Mouse (Mus musculus): ENCODE measurements around the gene Nusap1. TPM values are rescaled to one million over a fixed set of nuclear protein-coding genes. Genes with fewer than 3 reads are reported as not detected.

Gene Nusap1
- polyA plus RNA-seq, 2 experiments, result 37.8 to 51.9 TPM

GRCm38 (mm10) chr2:119587383-119587782, 30.7 kb upstream of the Nusap1 start:
- Histone ChIP-seq H3K9ac (ENCODE audit: low read depth, low read length, severe bottlenecking) (no peak overlapping the region), H3K36me3 (ENCODE audit: control insufficient read depth, insufficient read depth, low read length) (no peaks in the 10 kb centered on the region), H3K27ac (replicated peaks; ENCODE audit: low read depth, low read length) (no peak overlapping the region), H3K4me1 (ENCODE audit: control insufficient read depth, insufficient read depth, low read length) (no peaks in the 10 kb centered on the region), H3K4me2 (replicated peaks; ENCODE audit: low read depth, low read length, severe bottlenecking) (no peak overlapping the region), H3K4me3 (replicated peaks; ENCODE audit: low read length) (no peak overlapping the region), H3K9me3 (ENCODE audit: control insufficient read depth, low read length) (no peaks in the 10 kb centered on the region), H3K27me3 (ENCODE audit: control insufficient read depth, insufficient read depth, low read length) (no peaks in the 10 kb centered on the region)
- peak; percentile 48 for DNase-seq (ENCODE audit: low spot score)
- TF ChIP-seq POLR2A (IDR thresholded peaks at IDR 0.05; ENCODE audit: borderline replicate concordance, extremely low read depth, insufficient read depth, insufficient read length), result no peak
- ATAC-seq (ENCODE audit: low FRiP score, low read depth), result no peak
- 13% methylated on average over 4 of the region's 4 CpGs for WGBS

DNA sequence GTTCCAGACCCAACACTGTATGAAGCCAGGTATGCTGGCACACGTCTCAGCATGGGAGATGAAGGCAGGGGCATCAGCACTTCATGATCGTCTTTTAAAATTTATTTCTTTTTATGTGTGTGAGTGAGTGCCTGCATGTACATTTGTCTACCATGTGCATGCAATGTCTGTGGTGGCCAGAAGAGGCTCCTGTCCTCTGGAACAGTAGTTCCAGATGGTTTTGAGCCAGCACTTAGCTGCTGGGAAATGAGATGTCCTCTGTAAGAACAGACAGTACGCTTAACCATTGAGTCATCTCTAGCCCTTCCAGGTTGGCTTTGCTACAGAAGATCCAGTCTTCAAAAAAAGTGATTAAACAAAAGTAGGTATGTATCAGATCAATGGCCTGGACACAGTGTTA, 26.9 kb upstream of the Nusap1 start:
- WGBS, result 90% methylated on average over 3 of the region's 3 CpGs
- Histone ChIP-seq H3K27me3 (ENCODE audit: control insufficient read depth, insufficient read depth, low read length) (no peaks in the 10 kb centered on the region), H3K9ac (ENCODE audit: low read depth, low read length, severe bottlenecking) (no peak overlapping the region), H3K4me3 (replicated peaks; ENCODE audit: low read length) (no peak overlapping the region), H3K4me1 (ENCODE audit: control insufficient read depth, insufficient read depth, low read length) (peaks cover 12% of the 10 kb centered on the region), H3K27ac (replicated peaks; ENCODE audit: low read depth, low read length) (no peak overlapping the region), H3K9me3 (ENCODE audit: control insufficient read depth, low read length) (no peaks in the 10 kb centered on the region), H3K4me2 (replicated peaks; ENCODE audit: low read depth, low read length, severe bottlenecking) (no peak overlapping the region), H3K36me3 (ENCODE audit: control insufficient read depth, insufficient read depth, low read length) (peaks cover 3% of the 10 kb centered on the region; the same call in 1 of the 2 replicates)
- no peak for ATAC-seq (ENCODE audit: low FRiP score, low read depth)
- DNase-seq (ENCODE audit: low spot score), result no peak
- TF ChIP-seq POLR2A (IDR thresholded peaks at IDR 0.05; ENCODE audit: borderline replicate concordance, extremely low read depth, insufficient read depth, insufficient read length), result no peak

- DNase-seq (ENCODE audit: low spot score), result no peak
- peak overlapping the region; percentile 50 for H3K4me2 ChIP-seq (replicated peaks; ENCODE audit: low read depth, low read length, severe bottlenecking)
- peak overlapping the region; percentile 22; the same call in 1 of the 2 replicates for H3K9ac ChIP-seq (ENCODE audit: low read depth, low read length, severe bottlenecking)
- peak overlapping the region; percentile 62 for H3K27ac ChIP-seq (replicated peaks; ENCODE audit: low read depth, low read length)
- peaks cover 23% of the 10 kb centered on the region for H3K36me3 ChIP-seq (ENCODE audit: control insufficient read depth, insufficient read depth, low read length)
- H3K4me1 ChIP-seq (ENCODE audit: control insufficient read depth, insufficient read depth, low read length), result peaks cover 12% of the 10 kb centered on the region
- peak overlapping the region; percentile 97 for H3K4me3 ChIP-seq (replicated peaks; ENCODE audit: low read length)
- ATAC-seq (ENCODE audit: low FRiP score, low read depth), result peak; percentile 13
- no peaks in the 10 kb centered on the region for H3K9me3 ChIP-seq (ENCODE audit: control insufficient read depth, low read length)
- WGBS, result 6% methylated on average over 7 of the region's 7 CpGs
- no peaks in the 10 kb centered on the region for H3K27me3 ChIP-seq (ENCODE audit: control insufficient read depth, insufficient read depth, low read length)
- TF ChIP-seq POLR2A (IDR thresholded peaks at IDR 0.05; ENCODE audit: borderline replicate concordance, extremely low read depth, insufficient read depth, insufficient read length), result no peak
Measured at GRCm38 (mm10) chr2:119593765-119594112, 24.4 kb upstream of the Nusap1 start.

DNA sequence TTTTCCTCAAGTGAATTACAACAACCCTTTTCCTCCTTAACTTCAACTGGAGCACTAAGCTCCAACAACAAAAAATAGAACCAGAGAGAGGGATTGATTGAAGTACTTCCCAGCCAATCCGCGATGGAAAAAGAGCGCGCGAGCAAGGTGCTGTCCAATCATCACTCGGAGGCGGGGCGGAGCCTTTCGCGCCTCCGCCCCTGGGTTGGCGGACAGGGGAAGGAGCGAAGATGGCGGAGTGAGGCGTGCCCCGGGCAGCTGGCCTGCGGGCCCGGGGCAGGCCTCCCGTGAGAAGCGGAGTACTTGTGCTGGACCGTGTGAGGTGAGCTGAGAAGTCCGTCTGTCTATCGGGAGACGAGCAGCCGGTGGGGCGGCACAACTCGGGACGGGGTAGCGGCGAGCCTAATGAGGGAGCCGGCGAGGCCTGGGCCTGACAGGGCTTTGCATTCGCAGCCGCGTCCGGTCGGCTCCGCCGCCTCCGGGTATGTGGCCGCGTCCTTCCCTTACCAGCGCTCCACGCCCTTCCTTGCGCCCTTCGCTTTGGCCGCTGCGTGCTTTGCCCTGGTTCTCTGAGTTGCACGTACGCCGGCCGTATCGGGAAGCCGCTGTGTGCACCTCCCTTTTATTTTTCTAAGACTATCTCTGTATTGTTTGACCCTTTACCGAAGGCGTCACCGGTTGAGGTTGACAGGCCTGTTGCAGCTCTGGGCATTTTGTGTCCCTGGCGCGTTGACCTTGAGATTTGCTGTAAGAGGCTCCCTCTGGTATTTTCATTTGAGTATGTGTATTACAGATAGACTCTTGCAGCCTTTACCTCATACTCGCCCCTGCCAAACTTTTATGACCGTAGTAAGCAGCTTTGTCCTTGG, 23.8 kb upstream of the Nusap1 start:
- Histone ChIP-seq H3K4me1 (ENCODE audit: control insufficient read depth, insufficient read depth, low read length) (peaks cover 12% of the 10 kb centered on the region), H3K4me3 (replicated peaks; ENCODE audit: low read length) (peak overlapping the region; percentile 97), H3K4me2 (replicated peaks; ENCODE audit: low read depth, low read length, severe bottlenecking) (peak overlapping the region; percentile 66), H3K27me3 (ENCODE audit: control insufficient read depth, insufficient read depth, low read length) (no peaks in the 10 kb centered on the region), H3K9ac (ENCODE audit: low read depth, low read length, severe bottlenecking) (peak overlapping the region; percentile 95), H3K27ac (replicated peaks; ENCODE audit: low read depth, low read length) (peak overlapping the region; percentile 89), H3K36me3 (ENCODE audit: control insufficient read depth, insufficient read depth, low read length) (peaks cover 27% of the 10 kb centered on the region), H3K9me3 (ENCODE audit: control insufficient read depth, low read length) (no peaks in the 10 kb centered on the region)
- WGBS, result 0% methylated on average over 45 of the region's 61 CpGs
- peak; percentile 83; the same call in 1 of the 2 replicates for TF ChIP-seq POLR2A (IDR thresholded peaks at IDR 0.05; ENCODE audit: borderline replicate concordance, extremely low read depth, insufficient read depth, insufficient read length)
- DNase-seq (ENCODE audit: low spot score) (peak; percentile 98), ATAC-seq (ENCODE audit: low FRiP score, low read depth) (peak; percentile 99)

DNA sequence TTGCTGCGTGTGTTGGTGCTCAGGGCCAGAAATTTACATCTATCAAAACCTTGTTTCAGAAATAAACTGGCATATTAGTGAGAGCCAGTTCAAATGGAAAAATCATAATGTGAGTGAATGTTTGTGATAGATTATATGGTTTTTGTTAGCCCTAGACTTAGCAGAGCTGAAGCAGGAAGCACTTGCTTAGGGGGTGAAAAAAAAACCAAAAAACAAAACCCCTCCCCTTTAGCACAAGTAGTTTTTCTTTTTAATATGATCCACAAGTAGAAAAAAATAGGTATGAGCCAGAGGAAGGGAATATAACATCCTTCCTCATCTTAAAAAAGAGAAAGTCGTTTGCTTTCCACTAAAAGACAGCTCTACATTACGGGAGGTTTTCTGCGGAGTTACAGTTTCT, 22.8 kb upstream of the Nusap1 start:
- WGBS, result 39% methylated on average over 4 of the region's 4 CpGs
- H3K9ac ChIP-seq (ENCODE audit: low read depth, low read length, severe bottlenecking), result peak overlapping the region; percentile 95
- DNase-seq (ENCODE audit: low spot score) (no peak), ATAC-seq (ENCODE audit: low FRiP score, low read depth) (no peak)
- peak overlapping the region; percentile 66 for H3K4me2 ChIP-seq (replicated peaks; ENCODE audit: low read depth, low read length, severe bottlenecking)
- H3K27me3 ChIP-seq (ENCODE audit: control insufficient read depth, insufficient read depth, low read length), result no peaks in the 10 kb centered on the region
- TF ChIP-seq POLR2A (IDR thresholded peaks at IDR 0.05; ENCODE audit: borderline replicate concordance, extremely low read depth, insufficient read depth, insufficient read length), result no peak
- no peaks in the 10 kb centered on the region for H3K9me3 ChIP-seq (ENCODE audit: control insufficient read depth, low read length)
- H3K36me3 ChIP-seq (ENCODE audit: control insufficient read depth, insufficient read depth, low read length), result peaks cover 35% of the 10 kb centered on the region
- no peak overlapping the region for H3K27ac ChIP-seq (replicated peaks; ENCODE audit: low read depth, low read length)
- H3K4me3 ChIP-seq (replicated peaks; ENCODE audit: low read length), result peak overlapping the region; percentile 97
- H3K4me1 ChIP-seq (ENCODE audit: control insufficient read depth, insufficient read depth, low read length), result peaks cover 12% of the 10 kb centered on the region

All from limb, embryonic 14.5 days (tissue).